Mouse (Mus musculus) right cerebral cortex, postnatal 36 days (tissue): ENCODE measurements around the gene Ide.
A peak's percentile ranks its signal among the peaks of the same experiment; 100 is the strongest.

Source experiments
- DNase-seq, 2 experiments: peaks; one replicate each; pipeline ENCODE4 v3.0.0; 2022; ENCODE audit warnings: low spot score in 2 of 2, mixed read lengths in 1 of 2

The Ide gene

DNA sequence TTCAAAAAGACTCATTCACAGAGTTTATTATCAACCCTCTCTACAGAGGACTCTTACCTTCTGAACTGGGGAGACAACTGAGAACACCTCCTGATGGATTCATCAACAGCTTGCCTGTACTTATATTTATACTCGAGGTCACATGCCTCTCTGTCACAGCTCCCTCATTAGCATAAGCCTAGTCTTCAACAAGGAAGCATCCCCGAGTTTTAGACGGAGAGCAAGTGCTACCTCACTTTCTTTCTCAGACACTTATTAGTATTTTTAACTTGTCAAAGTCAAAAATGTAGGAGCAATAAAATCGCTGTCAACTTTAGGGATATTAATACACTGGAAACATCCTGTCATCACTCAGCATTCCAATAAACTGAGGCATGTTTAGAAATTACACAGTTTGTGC is at the start of gene Ide:
Gene Ide (minus strand): TSS at position 101 of the 400 bp plus-strand sequence.
- no peak for DNase-seq

GRCm38 (mm10) chr19:37386126-37386525 is 48.5 kb upstream of the Ide start:
- DNase-seq = no peak

DNA sequence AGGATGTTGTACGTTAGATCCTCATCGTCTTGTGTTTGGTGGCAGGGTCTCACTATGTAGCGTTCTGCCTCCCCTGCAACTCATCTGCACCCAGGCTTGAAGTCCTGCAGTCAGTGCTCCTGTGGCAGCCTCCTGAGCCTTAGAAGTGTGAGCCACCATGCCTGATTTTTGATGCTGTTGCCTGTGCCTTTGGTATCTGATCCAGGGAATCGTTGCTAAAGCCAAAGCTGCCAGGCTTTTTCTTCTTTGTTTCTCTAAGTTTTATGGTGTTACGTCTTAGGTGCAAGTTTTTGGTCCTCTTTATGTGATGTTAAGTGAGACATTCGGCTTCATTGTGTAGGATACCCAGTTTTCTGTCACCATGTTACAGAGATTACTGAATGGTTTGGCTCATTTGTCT is 41.2 kb upstream of the Ide start:
- no peak for DNase-seq

DNA sequence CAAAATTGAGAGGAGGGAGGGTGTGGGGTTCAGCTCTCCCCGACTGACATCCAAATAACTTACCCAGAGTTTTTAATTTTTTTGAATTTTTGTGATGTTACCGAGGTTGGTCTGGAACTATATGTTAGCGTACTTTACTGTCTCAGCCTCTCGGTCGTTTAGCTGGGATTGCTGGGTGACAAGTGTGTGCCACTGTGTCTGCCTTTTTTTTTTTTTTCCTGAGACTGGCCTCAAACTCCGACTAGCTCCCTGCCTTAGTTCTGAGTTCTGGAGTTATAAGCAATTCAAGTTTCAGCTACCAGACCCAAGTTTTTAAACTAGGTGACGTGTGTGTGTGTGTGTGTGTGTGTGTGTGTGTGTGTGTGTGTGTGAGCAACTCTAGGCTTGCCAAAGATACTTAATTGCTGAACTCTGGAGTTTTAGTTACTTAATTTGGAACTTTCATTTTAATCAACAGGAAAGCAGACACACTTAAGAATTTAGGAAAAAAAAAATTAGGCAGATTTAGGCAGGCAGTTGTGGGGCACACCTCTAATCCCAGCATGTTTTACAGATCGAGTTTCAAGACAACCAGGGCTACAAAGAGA is 39.8 kb upstream of the Ide start:
- no peak for DNase-seq

- no peak for DNase-seq
Observed at GRCm38 (mm10) chr19:37376841-37377240, 39.2 kb upstream of the Ide start.

DNA sequence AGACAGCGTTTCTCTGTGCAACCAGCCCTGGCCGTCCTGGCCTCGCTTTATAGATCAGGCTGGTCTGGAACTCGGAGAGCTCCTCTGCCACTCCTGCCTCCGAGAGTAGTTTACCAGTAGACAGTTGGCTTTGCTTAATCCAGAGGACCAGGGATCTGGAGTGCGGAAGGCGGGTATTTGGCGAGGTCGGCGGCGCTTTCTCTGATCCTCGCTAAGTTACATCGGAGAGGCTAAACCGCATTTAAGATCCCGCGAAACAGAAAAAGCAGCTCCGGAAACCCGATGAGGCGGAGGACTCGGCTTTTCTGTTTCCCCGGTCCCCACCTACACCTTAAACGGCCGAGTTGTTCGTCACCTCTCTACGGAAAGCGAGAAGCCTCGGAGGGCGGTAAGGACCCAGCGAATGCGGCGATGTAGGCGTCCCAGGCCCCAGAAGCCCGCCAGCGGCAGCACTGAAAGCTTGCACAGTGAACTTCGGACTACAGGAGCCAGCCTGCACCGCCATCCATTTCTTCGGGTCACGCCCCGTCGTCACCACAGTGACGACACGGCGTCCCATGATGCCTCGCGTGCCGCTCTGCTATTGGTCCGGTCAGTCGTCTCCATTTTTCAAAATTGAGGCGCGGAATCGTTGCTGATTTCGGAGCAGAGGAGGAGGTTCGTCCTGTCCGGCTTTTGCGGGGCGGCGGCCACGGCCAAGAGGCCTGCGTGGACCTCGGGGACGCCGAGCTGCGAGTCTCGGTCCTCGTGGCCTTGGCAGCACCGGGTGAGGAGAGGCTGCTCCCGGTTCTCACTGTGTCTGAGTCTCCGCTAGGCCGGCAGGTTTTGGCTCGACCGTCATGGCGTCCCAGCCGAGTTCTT is 38.3 kb upstream of the Ide start, which contains the start of gene Kif11:
Gene Kif11 (plus strand): TSS at position 649 of the 861 bp plus-strand sequence.
- DNase-seq = peak; percentile 97 to 98

DNA sequence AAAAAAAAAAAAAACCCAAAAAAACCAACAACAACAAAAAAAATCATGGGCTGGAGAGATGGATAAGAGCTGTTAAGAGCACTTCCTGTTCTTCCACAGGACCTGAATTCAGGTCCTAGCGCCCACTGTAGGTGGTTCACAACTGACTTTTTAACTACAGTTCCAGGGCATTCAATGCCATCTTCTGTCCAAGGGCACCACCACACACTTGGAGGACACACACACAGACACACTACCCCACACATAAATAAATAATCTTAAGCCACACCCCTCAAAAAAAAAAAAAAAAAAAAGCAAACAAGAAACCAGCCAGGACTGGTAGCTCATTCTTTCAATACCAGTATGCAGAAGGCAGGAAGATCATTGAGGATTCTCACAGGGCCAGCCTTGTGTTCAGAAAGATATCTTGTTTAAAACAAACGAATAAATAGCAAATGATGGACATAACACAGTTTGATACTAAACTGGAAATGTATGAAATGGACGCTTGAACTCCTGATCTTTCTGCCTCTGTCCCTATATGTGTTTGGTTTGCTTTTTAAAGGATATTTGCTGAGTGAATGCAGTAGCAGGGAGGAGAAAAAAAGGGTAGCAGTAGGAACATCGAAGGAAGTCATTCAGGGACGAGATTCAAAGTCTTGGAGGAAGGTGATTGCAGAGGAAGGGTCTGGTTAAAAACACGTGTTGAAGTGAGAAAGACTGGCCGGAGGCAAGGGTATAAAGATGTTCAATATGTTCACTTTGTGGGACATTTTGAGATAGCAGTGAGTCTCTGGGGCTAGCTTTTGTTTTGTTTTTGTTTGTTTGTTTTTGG is 37.5 kb upstream of the Ide start:
- no peak for DNase-seq

DNA sequence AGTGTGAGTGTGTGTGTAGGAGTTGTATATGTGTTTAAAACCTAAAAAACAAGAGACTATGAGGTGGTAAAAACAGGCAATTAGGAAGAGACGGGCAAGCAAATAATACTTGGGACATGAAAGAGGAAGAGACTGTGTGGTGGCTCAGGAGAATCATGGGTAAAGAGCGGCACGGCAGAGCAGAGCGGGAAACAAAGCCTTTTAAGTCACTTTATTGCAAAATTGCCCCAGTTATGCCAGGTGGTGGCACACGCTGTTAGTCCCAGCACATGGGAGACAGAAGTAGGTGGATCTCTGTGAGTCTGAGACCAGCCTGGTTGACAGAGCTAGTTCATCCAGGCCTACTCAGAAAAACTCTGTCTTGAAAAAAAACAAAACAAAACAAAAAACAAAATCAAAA is 32.7 kb upstream of the Ide start:
- no peak for DNase-seq

GRCm38 (mm10) chr19:37369921-37370320 is 32.3 kb upstream of the Ide start:
- no peak for DNase-seq

GRCm38 (mm10) chr19:37368990-37369389 is 31.3 kb upstream of the Ide start:
- DNase-seq = no peak

- peak in 1 of 2 experiments; percentile 14 for DNase-seq
Observed at GRCm38 (mm10) chr19:37363128-37363939, 25.7 kb upstream of the Ide start.

DNA sequence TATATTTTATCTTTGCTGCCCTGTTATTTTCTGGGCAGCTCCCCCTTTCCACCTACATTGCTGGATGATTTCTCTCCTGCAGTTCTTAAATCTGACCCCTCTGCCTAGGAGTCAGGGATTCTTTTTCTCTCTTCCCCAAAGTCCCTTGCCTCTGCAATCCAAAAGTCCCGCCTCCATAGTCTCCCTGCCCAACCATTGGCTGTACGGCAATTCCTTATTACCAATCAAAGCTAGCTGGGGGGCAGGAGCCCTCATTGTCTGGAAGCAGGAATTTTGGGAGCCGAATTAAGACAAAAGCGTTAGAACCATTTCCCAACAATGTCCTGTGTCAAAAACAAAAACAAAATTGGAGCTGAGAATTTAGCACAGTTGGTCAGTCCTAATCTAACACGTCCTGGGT is 24.9 kb upstream of the Ide start:
- DNase-seq = no peak

GRCm38 (mm10) chr19:37360044-37360443 is 22.4 kb upstream of the Ide start:
- no peak for DNase-seq

DNA sequence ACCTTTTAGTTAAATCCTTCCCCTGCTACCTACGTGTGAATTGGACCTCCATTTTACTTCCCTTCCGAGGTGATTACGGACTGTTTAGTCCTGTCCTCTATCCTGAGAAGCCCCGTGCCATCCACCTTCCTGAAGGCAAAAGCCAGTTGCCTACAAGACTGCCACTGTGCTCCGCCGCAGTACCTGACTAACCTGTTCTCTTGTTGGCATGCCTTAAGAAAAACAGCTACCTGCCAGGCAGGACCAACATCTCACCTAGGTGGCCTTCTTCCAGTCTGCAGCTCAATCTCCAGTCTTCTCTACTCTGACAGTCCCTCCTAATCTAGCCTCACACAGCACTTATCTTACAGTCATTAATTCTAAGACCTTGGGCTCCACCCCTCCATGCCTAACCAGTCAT is 15.7 kb upstream of the Ide start:
- no peak for DNase-seq

DNA sequence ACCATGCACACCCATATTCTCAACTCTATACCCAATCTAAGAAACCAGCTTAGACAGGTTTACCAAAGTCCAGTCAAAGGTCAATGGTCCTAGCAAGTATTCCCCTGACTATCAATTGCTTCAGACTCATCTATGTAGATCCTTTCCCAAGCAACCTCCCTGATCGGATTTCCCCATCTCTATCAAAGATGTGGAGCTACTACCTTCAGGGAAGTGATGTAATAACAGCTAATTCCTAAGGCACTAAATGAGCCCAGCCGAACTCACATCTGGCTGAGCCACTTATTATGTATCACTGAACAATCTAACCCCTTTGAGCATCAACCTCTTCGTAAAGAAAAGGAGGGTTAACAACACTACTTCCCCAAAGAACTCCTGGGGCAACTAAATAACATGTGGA is 15.1 kb upstream of the Ide start:
- no peak for DNase-seq

GRCm38 (mm10) chr19:37348952-37349351 is 11.3 kb upstream of the Ide start:
- DNase-seq = no peak

DNA sequence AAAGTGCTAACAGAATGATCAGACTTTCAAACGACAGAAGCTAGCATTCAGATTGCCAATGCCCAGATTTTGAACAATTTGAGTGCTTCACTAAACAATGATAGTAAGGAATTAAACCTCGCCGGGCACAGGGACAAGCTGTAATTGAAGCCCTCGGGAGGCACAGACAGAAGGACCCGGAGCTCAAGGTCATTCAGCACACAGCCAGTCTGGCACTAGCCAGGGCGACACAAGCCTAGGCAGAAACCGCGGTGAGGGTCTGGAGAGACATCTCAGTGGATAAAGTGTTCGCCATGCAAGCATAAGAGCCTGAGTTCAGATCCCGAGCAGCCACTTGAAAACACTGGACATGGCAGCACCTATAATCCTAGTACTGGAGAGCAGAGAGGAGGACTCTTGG is 10.7 kb upstream of the Ide start:
- no peak for DNase-seq

DNA sequence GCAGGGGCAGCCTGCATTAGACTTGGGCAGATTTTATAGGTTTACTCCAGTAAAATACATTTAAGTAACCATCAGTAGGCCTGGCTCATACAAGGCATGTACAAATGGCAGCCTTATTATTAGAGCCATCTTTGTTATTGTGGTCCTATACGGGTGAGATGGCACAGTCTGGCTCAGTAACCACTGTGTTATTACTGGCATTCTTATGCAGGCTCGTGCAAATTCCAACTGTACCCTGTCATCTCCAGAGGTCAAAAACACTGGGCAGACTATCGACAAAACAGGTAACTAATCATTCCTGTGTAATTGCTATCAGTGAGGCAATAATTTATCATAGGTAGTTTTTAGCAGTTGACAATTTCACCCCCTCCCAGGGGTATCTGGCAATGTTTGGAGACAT is 8.6 kb upstream of the Ide start:
- no peak for DNase-seq

DNA sequence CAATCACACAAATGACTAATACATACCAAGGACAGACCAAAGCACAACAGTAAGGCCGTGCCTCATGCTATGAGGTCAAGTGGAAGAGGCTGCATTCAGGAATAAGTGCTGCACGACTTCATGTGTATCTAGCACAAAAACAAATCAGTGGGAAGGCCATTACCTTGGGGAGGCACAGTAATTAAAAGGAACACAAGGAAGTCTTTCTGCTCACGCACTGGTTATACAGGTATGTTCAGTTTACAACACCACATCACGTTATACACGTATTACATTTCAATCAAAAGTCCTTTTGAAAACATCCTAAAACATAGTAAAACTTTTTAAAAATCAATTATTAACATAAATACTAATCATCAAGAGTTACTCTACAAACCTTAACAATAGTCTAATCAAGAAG is 6.2 kb upstream of the Ide start:
- no peak for DNase-seq

DNA sequence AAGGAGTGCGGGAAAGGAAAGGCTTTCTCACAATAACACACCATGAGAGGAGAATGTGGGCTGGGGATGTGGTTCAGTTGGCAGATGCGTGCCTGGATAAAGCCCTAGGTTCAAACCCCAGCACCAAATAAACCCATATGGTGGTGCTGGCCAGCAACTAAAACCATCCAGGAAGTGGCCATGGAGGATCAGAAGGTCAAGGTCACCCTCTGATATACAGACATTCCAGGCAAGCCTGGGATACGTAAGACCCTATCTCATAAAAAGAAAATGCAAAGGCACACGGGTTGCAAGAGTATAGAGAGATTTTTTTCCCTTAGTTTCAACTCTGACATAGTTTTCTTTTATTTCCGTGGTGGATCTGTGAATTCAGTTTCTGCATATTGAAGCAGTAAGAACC is 3.3 kb upstream of the Ide start:
- DNase-seq = no peak

DNA sequence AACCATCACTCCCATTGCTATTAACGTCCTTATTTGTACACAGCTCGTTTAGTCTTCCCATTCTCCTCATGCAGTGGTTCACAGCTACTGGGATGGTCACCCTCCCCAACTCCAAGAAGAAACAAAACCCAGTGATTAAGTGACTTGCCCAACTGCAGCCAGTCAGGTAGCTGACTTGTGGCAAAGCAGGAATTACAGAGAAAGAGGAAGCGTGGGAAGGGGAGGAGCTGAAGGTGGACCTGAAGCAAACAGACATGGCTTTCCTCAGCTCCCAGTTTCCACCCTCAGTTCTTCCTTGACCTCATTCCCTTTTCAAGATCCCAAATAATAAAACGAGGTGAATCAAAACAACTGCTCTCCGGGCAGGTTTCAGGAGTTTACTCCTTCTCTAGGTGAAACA is 2.8 kb upstream of the Ide start:
- no peak for DNase-seq

- no peak for DNase-seq
Observed at GRCm38 (mm10) chr19:37335392-37335791, 2.3 kb downstream of the Ide start.
